Mouse (Mus musculus) ES-Bruce4 (cell line): ENCODE results near the gene Aldh6a1.

ENCODE experiments used
- CTCF ChIP-seq: IDR thresholded peaks from one replicate; pipeline ENCODE4 v1.8.1; 2011; ENCODE audit warnings: low read depth, low read length
- EP300 ChIP-seq: IDR thresholded peaks from 2 replicates; pipeline ENCODE4 v1.6.1; 2011; ENCODE audit warnings: low read depth, low read length; ENCODE audit not compliant: insufficient read depth

DNA sequence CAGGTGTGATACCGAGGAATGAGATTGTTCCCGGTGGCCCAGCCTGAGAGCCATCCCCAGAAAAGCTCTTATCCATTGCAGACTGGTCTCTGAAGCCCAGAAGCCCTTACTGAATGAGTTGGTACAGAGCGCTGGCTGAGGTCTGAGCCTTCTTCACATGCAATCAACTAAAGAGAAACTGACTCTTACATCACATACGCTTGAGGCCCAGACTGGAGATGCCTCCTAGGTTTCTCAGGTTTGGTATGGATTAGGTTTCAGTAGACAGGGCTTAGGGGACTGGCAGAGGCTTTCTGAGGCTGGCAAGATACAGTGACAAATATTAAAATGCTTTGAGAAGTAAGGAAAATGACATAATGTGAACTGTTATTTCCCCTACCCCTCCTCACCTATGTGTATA is 65.4 kb downstream of the Aldh6a1 start:
- TF ChIP-seq EP300 = no peak
- no peak for TF ChIP-seq CTCF
